21 mouse cellular contexts compared by ENCODE assay signal in the genomic region with DNA sequence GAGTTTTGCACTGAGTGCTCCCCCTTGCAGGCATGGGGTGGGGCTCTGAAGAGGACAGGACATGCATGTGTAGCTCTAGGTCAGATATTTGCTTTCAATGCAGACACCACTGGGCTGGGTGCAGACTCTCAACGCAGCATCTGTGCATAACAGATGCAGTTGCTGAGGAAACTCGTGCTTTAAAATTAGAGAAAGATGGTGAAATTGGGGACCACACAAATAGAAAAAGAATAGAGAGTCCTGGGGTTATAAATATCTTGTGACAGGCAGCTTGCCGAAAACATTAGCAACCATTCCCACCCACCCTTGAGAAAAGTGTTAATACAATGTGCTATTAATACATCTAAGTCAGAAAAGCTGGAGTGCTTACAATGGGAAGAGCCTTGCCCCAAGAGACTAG.
DNase-seq lines count a peak whose midpoint lies in the region; ATAC-seq lines count a peak whose summit lies in the region.
"Had no signal": no experiment of that assay in that cellular context is flagged by ENCODE, and none has a peak within 500 bp of the region (broad histone marks: within the 10 kb centered on the region; RNA-seq: fewer than 3 reads in every experiment).

No protein-coding gene starts in this region.

- WGBS in heart, embryonic 14.5 days, result 43% methylated on average over 3 of the region's 3 CpGs

- peaks cover 6 to 13% of the 10 kb centered on the region in 2 experiments for H3K4me1 ChIP-seq in heart, embryonic 14.5 days (ENCODE audit: control insufficient read depth in 2 of 2, insufficient read depth in 2 of 2, low read length in 2 of 2)
- H3K4me1 ChIP-seq: forebrain, embryonic 15.5 days; midbrain, embryonic 13.5 days had no signal

- ATAC-seq in heart, embryonic 14.5 days (ENCODE audit: insufficient number of reproducible peaks, insufficient read depth, low FRiP score, low read depth), result no peak
- ATAC-seq: activated CD4-positive, CD25-positive, alpha-beta regulatory T cell, adult 4 months; forebrain, embryonic 15.5 days; midbrain, embryonic 13.5 days had no signal

- DNase-seq in heart, postnatal 4 days, result no peak
- DNase-seq in layer of hippocampus, adult 9-10 months (ENCODE audit: low spot score), result peak; percentile 5
- DNase-seq in layer of hippocampus, postnatal 10 days (ENCODE audit: low spot score in 2 of 2), result no peak
- DNase-seq in right cerebral cortex, adult 18-20 months, result peak; percentile 18
- no peak for DNase-seq in right cerebral cortex, postnatal 14 days
- peak; percentile 56 for DNase-seq in telencephalon, adult 2 months (ENCODE audit: low read depth, low spot score)
- DNase-seq in ovary, adult 18-20 months (ENCODE audit: low spot score), result no peak
- DNase-seq: adrenal gland, adult 8-10 months; cerebellum, adult 2 months; cerebellum, postnatal 25 days; gastrocnemius, postnatal 14 days; kidney, adult 2 months; lung, embryonic 14.5 days; thymus, postnatal 14 days had no signal

- H3K36me3 ChIP-seq in heart, embryonic 14.5 days (ENCODE audit: control insufficient read depth, insufficient read depth, low read length), result no peaks in the 10 kb centered on the region
- H3K36me3 ChIP-seq: forebrain, embryonic 15.5 days; limb, embryonic 15.5 days; midbrain, embryonic 13.5 days had no signal

- no peaks in the 10 kb centered on the region for H3K9me3 ChIP-seq in heart, embryonic 14.5 days (ENCODE audit: control insufficient read depth, low read length)
- H3K9me3 ChIP-seq: forebrain, embryonic 15.5 days; limb, embryonic 15.5 days; midbrain, embryonic 13.5 days had no signal

- no peak overlapping the region for H3K9ac ChIP-seq in heart, embryonic 14.5 days (ENCODE audit: low read length)
- H3K9ac ChIP-seq: forebrain, embryonic 15.5 days; limb, embryonic 15.5 days; liver, embryonic 14.5 days; lung, embryonic 14.5 days; midbrain, embryonic 13.5 days had no signal

- no peaks in the 10 kb centered on the region for H3K27me3 ChIP-seq in heart, embryonic 14.5 days (ENCODE audit: control insufficient read depth, insufficient read depth, low read length)
- H3K27me3 ChIP-seq: forebrain, embryonic 15.5 days; limb, embryonic 15.5 days; midbrain, embryonic 13.5 days had no signal

- peak overlapping the region; percentile 31 for H3K4me2 ChIP-seq in heart, embryonic 14.5 days (ENCODE audit: low read length)
- H3K4me2 ChIP-seq: forebrain, embryonic 15.5 days; limb, embryonic 15.5 days; lung, embryonic 14.5 days; midbrain, embryonic 13.5 days had no signal

- H3K27ac ChIP-seq in heart, embryonic 14.5 days (replicated peaks in 1 of 2; ENCODE audit: control insufficient read depth in 1 of 2, insufficient read depth in 1 of 2, low read depth in 2 of 2, low read length in 2 of 2), result peak overlapping the region; percentile 33 to 59; a peak in 3 of 4 replicates
- H3K27ac ChIP-seq: forebrain, embryonic 15.5 days; kidney, postnatal 0 days; limb, embryonic 15.5 days; liver, embryonic 14.5 days; midbrain, embryonic 13.5 days had no signal

- H3K4me3 ChIP-seq in heart, embryonic 14.5 days (ENCODE audit: control insufficient read depth in 1 of 2, insufficient read depth in 1 of 2, low read depth in 1 of 2, low read length in 2 of 2), result no peak overlapping the region
- H3K4me3 ChIP-seq: forebrain, embryonic 15.5 days; limb, embryonic 15.5 days; midbrain, embryonic 13.5 days had no signal

Comparison
In these comparisons a context has a peak if more than half of its experiments do, and no peak if none do; other contexts are left out.
1. DNase-seq: peak in layer of hippocampus, adult 9-10 months (single experiment), right cerebral cortex, adult 18-20 months (single experiment) and telencephalon, adult 2 months (single experiment); none in heart, postnatal 4 days (single experiment), layer of hippocampus, postnatal 10 days (0 of 2), right cerebral cortex, postnatal 14 days (single experiment) and ovary, adult 18-20 months (single experiment).